Mouse (Mus musculus): ENCODE data around the gene Gata3.

Gata3 gene

DNA sequence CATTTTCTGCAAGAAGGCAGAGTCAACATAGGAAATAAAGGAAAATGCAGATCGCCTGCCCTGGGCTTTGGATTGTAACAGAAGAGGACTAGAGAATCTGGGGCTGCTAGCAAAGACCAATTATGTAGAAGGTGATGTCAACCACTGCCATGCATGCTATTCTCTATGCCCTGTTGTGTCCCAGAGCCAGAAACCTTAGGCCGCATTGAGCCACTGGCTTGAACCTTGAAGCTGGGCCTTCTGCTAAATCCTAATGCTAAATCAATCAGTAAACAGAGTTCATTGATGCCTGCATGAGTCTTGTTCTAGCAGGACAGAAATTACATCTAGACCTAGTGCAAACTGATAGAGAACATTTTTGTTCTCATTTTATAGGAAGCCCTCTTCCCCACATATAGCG, 3.8 kb downstream of the Gata3 start:
- no peak for DNase-seq (ENCODE audit: low spot score in 2 of 2)

DNA sequence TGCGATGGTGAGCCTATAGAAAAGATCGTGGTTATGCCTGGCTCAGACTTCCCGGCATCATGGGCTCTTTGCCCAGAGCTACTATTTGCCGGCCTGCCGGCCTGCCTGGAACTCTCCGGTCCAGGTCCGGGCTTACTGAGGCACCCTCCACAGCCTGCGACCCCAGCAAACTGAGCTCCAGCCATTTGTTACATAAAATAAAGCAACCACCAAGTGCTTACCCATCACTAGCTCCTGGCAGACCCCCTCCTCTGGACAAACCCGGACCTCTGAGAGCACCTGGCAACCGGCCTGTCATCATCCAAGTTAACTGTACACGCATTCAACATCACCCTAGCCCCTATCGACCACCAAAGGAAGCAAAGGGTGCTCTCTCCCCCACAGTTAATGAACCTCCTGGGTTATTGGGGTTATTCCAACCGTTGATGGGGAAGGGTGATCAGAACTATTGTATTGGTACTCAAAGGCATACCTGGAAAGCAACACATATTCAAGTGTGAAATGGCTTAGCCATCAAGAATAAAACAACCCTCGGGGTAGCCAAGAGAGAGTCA, 4.5 kb downstream of the Gata3 start:
- DNase-seq (ENCODE audit: low spot score in 2 of 2), result no peak

DNA sequence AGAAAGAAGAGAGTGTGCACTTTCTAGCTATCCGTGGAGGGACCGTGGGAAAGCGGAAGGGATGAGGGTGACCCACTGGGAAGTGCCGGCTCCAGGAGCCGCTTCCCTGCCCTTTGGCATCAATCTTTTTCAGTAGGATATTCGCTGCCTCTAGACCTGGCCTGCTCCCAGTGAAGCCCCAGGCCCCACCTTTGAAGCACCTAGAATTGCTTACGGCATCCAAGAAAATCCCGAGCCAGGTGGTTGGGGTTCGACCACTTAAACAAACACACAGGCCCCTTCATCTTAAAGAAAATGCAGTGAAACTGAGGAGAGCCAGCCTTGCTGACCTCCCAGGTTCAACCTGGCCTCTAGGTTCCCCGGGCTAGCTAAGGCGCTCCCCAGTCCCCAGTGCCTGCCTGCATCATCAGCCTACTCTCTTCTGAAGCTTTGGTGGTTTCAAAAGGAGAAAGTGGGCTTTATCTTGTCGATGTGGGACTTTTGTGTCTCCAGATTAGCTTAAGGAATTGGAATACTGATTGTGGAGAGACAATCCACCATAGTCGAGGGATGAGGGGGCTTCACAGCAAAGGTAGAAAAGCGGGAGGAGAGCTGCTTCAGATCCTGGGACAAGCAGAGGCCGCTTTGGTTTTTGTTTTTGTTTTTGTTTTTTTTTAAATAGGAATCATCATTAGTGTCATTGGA, 5.2 kb downstream of the Gata3 start:
- no peak for DNase-seq (ENCODE audit: low spot score in 2 of 2)

DNA sequence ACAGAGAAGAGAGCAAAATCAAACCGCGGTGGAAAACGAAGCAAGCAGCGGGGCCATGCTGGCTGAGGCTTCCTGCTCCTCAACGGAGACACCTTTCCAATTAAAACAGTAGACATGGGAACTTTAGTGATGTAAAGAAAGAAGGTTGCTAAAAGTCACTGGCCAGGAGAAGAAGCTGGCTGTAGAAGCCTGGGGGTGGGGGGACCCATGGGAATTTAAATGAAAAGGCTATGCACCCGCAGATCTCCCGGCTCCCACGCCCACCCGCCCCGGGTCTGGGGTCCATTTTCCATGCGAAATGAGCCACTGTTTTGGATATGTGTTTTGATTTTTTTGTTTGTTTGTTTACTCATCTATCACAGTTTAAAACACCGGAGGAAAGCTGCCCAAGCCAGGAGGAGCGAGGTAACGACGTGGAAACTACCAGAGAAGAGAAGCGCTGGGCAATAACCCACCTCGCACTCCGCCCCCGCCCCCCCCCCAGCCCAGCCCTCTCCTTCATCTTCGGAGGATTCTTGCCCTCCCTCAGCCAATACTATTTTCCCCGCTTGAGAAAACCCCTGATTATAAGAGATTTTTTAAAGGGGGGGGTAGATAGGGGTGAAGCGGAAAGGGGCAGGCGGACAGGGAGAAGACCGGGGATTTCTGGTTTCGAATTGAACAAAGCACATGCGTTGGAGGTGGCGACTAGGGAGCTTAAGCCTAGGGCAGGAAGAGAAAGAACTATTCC, 5.9 kb downstream of the Gata3 start:
- DNase-seq (ENCODE audit: low spot score in 2 of 2), result no peak

DNA sequence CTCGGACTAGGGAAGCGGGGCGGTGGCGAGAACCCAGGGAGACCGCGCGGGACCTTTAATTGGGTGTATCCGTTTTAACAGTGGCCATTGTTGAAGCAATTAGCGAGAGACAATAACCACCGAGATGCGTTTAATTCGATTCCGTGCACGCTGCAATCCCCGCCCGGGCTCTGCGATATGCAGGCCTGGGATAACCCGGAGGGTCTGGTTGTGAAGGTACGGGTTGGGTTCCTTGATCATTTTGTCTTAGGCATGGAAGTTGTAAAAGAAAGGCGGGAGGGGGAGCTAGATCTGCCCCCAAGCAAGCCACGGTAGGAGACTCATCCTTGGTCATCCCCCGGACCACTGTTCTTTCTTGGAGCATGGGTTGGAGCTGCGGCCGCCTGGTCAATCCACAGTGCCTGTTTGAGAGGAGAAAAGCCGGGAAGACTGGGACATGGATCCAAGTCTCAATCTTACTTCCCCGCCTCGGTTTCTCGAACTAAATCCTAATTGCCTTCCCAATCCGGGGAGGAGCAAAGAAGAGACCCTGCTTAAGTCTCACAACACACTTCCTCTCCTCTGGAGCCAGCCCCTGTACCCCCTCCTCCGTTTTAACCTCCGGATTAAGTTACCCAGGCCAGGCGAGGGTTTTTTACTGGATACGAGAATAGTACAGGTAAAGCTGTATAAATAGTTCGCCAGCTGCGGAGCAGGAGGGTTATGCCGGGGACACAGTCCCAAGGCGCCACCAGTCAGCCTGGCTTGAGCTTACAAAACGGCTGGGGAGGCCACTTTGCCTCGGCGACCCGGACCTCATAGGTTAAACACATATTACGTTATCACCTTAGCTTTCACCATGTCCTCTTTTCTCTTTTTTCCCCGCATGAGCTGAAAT, 6.7 kb downstream of the Gata3 start:
- no peak for DNase-seq (ENCODE audit: low spot score in 2 of 2)

DNA sequence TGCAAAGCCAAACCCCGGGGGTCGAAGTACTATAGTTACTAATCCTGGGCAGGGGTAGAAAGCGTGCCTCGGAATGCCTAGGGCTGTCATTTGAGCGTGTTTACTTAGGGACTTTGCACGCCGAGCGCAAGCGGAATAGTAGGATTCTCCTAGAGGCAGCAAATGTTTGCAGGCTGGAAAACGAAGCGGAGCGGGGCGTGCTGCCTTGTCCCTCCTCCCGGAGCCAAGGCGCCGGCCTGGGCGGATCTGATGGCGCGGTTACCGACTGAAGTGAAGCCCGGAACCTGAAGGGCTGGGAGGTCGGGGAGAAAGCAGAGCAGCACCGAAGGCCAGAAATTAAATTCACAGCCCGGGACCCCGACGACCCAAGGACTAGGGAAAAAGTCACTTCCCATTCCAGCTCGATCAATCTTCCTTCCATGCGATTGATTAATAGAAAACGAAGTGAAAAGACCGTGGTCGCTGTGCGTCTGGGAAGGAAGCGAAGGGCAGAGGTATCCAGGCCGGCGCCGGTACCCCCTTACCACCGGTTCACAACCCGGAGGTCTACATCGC, 7.4 kb downstream of the Gata3 start:
- no peak for DNase-seq (ENCODE audit: low spot score in 2 of 2)

DNA sequence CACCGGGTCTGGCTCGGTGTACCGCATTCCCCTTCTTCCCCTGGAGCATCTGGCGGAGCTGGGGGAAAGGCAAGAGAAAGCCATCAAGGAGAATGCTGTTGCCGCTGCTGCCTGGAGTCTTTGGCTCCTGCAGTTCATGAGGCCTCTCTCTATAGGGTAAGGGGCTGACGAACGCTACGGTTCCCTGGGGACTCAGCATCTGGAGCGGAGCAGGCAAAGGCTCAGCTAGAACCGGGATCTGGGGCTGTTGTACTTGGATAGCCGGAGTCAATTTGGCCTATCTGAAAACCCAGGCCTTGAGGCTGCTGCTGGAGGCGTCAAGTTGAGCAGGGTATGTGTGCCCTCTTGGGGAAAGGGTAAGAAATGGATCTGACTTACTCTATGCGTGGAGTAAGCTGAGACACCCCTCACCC, 8.2 kb downstream of the Gata3 start:
- DNase-seq (ENCODE audit: low spot score in 2 of 2), result no peak

DNA sequence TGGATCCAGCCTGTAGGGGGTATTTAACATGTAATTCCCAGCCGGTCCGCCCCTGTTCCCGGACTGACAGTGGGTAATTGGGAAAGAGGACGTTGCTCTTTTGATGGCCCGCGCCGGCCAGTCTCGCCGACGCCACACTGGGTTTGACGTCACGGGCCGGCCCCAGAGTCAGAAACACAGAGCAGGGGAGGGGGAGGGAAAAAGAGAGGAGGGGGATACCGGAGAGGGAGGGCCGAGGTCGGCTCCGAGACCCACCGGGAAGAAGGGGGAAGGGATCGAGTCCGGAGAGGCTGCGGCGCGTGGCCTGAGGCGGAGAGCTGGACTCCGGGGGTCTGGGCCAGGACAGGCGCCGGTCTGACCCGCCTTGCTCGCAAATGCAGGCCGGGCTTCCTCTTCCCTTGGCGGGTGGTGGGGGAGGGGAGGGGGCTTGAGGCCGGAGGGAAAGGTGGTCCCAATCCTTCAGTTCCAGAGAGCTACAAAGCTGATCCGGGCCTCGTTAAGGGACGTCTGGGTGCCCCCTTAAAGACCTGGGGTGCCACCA, 8.7 kb downstream of the Gata3 start, which contains the start of gene 4930412O13Rik:
Gene 4930412O13Rik, plus strand, starts transcription at position 202 of the 541 bp plus-strand sequence.
- DNase-seq (ENCODE audit: low spot score in 2 of 2), result no peak

DNA sequence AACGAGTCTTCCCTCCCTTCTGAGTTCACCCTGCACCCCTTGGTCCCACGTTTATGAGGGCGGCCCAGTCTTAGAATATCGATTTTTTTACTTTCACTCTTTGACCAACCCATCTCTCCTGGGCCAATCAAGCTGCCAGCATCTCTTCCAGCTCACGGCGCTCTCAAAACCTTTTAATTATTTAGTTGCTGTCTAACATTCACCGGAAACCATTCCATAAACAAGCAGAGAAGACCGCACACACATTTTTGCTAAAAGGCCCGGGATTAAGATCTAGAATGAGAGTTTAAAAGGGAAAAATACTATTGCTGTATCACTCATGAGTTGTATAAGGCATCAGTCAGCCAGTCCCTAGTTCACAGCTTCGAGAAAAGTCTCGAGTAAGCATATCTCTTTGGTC, 9.6 kb downstream of the Gata3 start:
- DNase-seq (ENCODE audit: low spot score in 2 of 2), result no peak

DNA sequence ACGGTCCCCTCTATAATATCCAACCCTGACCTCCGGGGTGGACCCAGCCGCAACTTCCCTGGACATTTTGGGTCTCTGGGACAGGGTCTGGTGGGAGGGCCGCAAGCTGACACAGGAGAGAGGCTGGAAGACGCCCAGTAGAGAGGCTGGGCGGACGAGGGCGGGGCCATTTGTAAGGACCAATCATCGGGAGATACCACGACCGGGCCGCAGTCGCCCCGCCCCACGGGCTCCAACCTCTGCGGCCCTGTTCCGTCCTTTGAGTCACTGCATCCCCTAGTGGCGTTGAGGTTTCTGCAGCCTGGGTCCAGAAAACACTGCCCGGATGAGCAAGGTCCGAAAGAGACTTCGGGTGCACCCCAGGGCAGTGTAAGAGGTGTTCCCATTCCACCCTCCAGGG, 10.3 kb downstream of the Gata3 start:
- DNase-seq (ENCODE audit: low spot score in 2 of 2), result peak; percentile 40 to 64

DNA sequence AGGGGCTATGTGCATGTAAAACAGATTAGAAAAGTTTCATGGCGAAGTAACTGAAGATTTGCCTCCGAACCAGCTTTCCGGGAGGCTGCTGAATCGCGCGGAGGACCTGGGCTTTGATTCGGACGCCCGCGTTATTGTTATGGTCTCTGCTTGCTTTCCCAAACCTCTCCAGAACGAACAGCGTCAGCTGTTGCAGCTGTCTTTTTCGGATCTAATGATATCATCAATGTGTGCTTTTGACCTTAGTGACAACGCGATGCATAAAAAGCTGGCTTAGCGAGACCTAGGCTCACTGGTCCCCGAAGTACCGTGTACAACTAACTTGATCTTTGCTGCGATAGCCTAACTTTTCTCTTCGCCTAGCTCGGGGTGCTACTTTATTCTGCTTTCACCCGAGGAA, 10.7 kb downstream of the Gata3 start:
- no peak for DNase-seq (ENCODE audit: low spot score in 2 of 2)

DNA sequence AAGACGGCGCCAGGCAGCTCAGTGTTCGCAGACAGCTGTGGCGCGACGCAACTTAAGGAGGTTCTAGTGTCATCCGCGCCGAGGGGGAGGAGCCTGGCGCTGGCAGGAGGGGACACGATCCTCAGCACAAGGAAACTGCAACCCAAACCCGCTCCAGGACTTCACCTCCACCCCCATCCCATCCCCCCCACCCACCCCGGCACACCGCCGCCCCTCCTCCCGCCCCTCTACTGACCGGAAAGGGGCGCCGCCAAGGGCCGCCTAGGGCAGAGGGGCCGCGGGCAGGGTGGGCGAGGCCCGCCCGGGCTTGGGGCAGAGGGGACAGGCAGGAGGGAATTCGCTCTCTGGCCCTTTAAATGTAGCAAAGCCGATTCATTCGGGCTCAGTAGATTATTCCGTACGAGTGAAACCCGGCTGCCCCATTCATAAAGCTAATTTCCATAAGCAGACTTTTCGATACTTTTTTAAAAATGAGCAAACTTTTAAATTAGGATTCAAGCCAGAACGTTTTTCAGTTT, 11.2 kb downstream of the Gata3 start:
- DNase-seq (ENCODE audit: low spot score in 2 of 2), result no peak

DNA sequence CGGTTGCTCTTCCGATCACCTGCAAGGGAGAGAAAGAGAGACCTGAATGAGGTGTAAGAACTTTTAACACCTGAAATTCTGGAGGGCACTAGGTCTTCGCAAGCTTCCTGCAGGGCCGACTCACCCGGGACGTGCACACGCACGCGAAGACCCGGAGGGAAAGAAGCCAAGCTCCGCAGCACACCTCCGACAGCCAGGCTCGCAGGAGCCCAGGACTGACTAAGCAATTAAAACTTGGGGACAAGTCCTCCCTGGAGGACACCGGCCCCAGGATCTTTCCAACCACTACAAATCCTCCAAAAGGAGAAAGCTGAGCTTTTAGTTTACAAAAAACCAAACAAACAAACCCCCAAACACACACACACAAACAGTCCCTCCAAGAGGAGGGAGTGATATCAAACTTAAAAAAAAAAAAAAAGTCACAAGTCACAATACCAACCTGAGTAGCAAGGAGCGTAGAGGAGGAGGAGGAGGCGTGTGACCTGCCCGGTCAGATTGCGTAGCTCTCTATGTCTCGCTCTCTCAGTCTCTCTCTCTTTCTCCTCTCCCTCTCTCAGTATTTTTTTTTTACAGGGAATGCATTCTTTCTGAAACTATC, 11.8 kb downstream of the Gata3 start:
- no peak for DNase-seq (ENCODE audit: low spot score in 2 of 2)

DNA sequence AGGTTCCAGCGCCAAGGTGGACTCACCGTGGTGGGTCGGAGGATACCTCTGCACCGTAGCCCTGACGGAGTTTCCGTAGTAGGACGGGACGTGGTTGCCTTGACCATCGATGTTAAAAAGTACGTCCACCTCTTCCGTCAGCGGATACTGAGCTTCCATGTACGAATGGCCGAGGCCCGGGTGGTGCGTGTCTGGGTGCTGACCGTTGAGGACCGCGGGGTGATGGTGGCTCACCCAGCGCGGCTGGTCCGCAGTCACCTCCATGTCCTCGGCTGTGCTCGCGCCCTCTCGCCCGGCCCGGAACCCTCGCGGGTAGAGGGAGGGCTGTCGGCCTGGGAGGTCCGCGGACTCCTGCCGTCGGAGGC, 12.5 kb downstream of the Gata3 start:
- DNase-seq (ENCODE audit: low spot score in 2 of 2), result no peak

DNA sequence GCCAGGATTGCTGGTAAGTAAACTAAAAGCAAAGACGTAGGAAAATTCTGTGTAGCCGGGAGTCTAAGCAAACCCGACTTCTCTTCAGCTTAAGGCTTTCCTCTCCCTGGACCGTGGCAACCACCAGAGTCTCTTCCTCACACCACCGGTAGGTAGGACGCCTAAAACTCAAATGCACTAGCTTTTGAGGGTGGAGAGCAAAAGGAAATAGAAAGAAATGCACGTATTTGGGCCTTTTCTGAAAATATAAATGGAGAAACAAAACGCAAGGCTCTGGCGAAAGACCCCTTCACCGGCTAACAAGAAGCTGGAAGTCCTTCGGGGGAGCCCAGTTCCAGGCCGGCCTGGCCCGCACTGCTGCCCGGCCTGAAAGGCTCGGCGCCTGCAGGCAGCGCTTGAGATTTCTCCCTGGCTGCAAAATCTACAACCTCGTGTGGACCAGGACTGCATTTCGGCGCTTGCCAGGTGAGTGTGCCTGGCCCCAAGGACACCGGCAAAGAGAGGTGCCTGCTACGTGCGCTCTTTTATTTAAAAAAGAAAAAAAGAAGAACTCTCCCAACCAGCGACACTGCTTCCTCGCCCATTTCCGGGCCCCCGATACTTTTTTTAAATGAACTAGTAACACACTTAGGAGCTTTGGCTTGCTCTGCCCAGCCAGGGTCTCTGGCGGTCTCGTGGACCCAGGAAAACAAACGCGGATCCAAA, 13.1 kb downstream of the Gata3 start:
- DNase-seq (ENCODE audit: low spot score in 2 of 2), result no peak

DNA sequence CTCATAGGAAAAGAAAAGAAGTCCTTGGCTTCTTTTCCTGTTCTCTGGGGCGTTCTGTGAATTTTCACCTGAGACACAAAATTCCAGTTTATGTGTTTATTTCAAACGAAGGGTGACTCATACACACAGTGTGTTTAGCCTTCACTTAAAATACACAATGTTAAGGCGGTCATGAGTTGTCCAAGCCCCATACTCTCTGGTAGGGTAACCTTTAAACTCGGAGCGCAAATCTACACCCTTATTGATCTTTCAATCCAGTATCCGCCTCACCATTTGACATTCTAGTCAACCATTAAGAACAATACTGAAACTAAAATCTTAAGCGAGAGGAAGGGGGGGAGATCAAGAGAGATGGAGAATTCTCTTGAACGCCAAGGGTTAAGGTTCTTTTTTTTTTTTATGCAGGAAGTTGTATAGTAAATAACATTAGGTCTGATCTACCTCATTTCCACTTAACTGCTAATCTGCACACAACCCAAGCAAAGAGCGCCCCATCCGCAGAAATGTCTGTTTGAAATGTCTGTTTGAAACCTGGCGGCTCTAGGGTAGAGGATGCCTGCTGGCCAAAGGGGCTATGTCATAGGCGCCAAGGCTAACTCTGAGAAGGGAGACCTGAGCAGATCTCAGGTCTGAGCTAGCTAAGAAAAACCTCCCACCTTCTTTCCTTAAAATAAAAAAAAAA, 14.0 kb downstream of the Gata3 start:
- no peak for DNase-seq (ENCODE audit: low spot score in 2 of 2)

DNA sequence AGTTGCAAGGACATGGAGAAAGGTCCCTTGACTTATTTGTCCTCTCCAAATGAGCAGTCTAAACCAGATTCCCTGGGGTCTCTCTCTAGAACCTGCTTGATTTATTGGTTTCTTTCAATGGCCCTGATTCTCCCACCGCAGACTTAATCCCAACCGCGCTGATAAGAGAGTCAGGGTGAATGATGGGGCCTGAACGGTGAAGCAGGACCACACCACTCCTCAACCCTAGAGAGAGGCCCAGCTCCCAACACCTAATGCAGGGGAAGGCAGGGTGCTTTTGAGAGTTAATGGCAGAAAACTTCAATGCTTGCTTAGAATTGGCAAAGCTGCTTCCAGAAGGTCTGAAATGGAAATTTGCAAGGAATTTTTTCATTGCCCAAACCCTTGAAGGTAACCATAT, 14.6 kb downstream of the Gata3 start:
- DNase-seq (ENCODE audit: low spot score in 2 of 2), result no peak

DNA sequence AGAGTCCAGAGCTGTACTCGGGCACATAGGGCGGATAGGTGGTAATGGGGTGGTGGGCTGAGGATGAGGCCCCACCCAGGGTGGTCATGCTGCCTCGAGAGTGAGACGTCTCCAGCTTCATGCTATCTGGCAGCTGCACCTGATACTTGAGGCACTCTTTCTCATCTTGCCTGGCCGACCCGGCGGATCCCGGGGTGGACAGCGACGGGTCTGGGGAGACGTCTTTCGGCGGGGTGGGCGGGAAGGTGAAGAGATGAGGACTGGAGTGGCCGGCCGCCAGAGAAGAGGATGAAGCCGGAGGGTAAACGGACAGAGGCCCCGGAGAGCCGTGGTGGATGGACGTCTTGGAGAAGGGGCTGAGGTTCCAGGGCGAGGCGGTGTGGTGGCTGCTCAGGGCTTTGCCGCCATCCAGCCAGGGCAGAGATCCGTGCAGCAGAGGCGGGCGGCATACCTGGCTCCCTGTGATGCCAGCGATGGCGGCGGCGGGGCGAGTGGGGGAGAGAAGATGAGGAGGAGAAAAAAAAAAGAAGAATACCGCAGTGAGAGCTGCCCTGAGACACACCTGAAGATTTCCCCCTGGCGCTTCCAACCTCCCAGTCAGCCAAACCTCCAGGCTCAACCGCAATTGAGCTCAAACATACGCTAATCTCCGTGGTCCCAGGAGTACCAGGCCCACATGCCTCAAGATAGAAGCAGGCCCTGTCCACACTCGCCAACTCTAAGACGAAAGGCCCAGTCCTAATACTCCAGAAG, 15.2 kb downstream of the Gata3 start:
- no peak for DNase-seq (ENCODE audit: low spot score in 2 of 2)

DNA sequence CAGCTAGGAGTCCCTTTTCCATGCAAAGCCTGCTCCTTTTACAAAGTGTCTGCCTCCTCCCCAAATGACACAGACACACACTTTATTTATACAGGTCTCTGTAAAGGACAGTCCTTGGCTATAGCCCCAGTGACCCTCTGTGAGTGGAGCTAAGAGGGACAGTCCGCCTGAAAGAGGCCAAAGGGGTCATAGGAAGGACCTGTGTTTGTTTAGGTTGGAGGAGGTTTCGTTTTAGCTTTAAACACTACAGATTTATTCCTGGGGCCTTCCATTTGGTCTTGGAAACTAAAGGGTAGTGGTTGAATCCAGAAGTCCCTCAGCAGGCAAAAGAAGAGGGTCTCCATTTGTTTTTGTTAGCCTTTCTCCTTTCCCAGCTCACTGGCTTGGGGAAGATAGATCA, 16.1 kb downstream of the Gata3 start:
- no peak for DNase-seq (ENCODE audit: low spot score in 2 of 2)

Data from frontal cortex, postnatal 14 days (tissue).